Mouse (Mus musculus): ENCODE measurements around the gene Hdac4.

Gene Hdac4

GRCm38 (mm10) chr1:92058731-92059425 is 136.6 kb downstream of the Hdac4 start:
- no peak for DNase-seq

- DNase-seq, result no peak
Observed at GRCm38 (mm10) chr1:92057068-92057467, 138.4 kb downstream of the Hdac4 start.

- no peak for DNase-seq
Observed at GRCm38 (mm10) chr1:92055149-92055548, 140.3 kb downstream of the Hdac4 start.

- no peak for DNase-seq
Observed at GRCm38 (mm10) chr1:92052190-92052589, 143.3 kb downstream of the Hdac4 start.

- DNase-seq, result no peak
Observed at GRCm38 (mm10) chr1:92051489-92052062, 143.9 kb downstream of the Hdac4 start.

- DNase-seq, result no peak
Observed at GRCm38 (mm10) chr1:92050992-92051391, 144.5 kb downstream of the Hdac4 start.

GRCm38 (mm10) chr1:92050566-92050965 is 144.9 kb downstream of the Hdac4 start:
- DNase-seq, result no peak

GRCm38 (mm10) chr1:92048415-92049354 is 146.8 kb downstream of the Hdac4 start:
- no peak for DNase-seq

GRCm38 (mm10) chr1:92045671-92046070 is 149.8 kb downstream of the Hdac4 start:
- DNase-seq, result no peak

GRCm38 (mm10) chr1:92044868-92045267 is 150.6 kb downstream of the Hdac4 start:
- peak in 1 of 2 experiments; percentile 27 for DNase-seq

- peak; percentile 51 to 54 for DNase-seq
Observed at GRCm38 (mm10) chr1:92043989-92044388, 151.5 kb downstream of the Hdac4 start.

- no peak for DNase-seq
Observed at GRCm38 (mm10) chr1:92042126-92042525, 153.4 kb downstream of the Hdac4 start.

- no peak for DNase-seq
Observed at GRCm38 (mm10) chr1:92041290-92041689, 154.2 kb downstream of the Hdac4 start.

GRCm38 (mm10) chr1:92038714-92039113 is 156.8 kb downstream of the Hdac4 start:
- DNase-seq, result peak; percentile 83 to 84

GRCm38 (mm10) chr1:92037039-92037438 is 158.5 kb downstream of the Hdac4 start:
- no peak for DNase-seq

- no peak for DNase-seq
Observed at GRCm38 (mm10) chr1:92035770-92036169, 159.7 kb downstream of the Hdac4 start.

GRCm38 (mm10) chr1:92034247-92034646 is 161.3 kb downstream of the Hdac4 start:
- no peak for DNase-seq

- peak in 1 of 2 experiments; percentile 18 for DNase-seq
Observed at GRCm38 (mm10) chr1:92033463-92033862, 162.0 kb downstream of the Hdac4 start.

GRCm38 (mm10) chr1:92030541-92030940 is 165.0 kb downstream of the Hdac4 start:
- DNase-seq, result peak in 1 of 2 experiments; percentile 26

GRCm38 (mm10) chr1:92028158-92028557 is 167.3 kb downstream of the Hdac4 start:
- peak; percentile 36 to 47 for DNase-seq

GRCm38 (mm10) chr1:92026351-92026750 is 169.1 kb downstream of the Hdac4 start:
- DNase-seq, result no peak

- peak in 1 of 2 experiments; percentile 31 for DNase-seq
Observed at GRCm38 (mm10) chr1:92023906-92024305, 171.6 kb downstream of the Hdac4 start.

GRCm38 (mm10) chr1:92022009-92022408 is 173.5 kb downstream of the Hdac4 start:
- DNase-seq, result peak; percentile 57 to 65

Measured in cerebellum, postnatal 10 days (tissue).